Comparison of ENCODE assay signal across 15 mouse cellular contexts in the genomic region with DNA sequence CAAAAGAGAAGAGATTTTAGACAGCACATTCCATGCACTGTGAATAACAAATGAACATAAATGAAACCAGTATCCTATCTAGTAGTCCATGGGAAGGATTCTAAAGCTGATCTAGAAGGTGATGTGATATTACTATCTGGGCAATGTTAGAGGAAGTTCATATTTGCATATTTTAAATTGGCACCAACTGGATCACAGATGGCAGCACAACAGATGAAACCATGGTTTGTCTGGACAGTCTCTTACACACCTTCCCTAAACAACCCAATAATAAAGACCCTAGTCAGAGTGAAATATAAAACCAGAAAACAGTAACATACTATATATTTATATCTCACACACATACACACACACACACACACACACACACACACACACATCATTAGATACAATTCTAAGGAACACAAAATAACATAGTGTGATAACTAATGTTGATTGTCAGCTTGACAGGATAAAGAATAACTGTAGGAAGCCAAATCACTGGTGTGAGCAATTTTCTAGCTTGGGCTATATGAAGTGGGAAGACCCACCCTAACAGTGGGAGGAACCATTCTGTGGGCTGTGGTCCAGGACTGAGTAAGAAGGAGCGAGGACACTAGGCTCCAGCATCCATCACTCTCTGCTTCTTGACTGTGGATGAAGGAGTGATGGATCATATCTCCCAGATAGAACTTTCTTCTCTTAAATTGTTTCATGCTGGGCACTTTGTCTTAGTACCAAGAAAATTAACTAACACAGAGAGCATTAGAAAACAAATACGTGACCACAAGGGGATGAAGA.
"Had no signal": no experiment of that assay in that cellular context is flagged by ENCODE, and none has a peak within 500 bp of the region (broad histone marks: within the 10 kb centered on the region; RNA-seq: fewer than 3 reads in every experiment).

No protein-coding gene starts in this region.

- ATAC-seq: lung, postnatal 0 days; midbrain, embryonic 13.5 days; midbrain, embryonic 15.5 days had no signal

- DNase-seq: lung, adult 2 months; lung, postnatal 14 days; lung, postnatal 36 days; right cerebral cortex, postnatal 14 days; spleen, adult 18-20 months; thymus, adult 18-20 months; thymus, postnatal 14 days; thymus, postnatal 36 days had no signal

- H3K4me3 ChIP-seq: lung, embryonic 15.5 days; megakaryocyte, embryonic 14.5 days; midbrain, embryonic 13.5 days; midbrain, embryonic 15.5 days; neural tube, embryonic 12.5 days had no signal

- H3K27ac ChIP-seq: lung, embryonic 15.5 days; macrophage; midbrain, embryonic 13.5 days; midbrain, embryonic 15.5 days; neural tube, embryonic 12.5 days had no signal
